In genomic region chr15:82243742-82244114, GRCm38 (mm10) we compare ENCODE assay signal across 7 mouse cellular contexts. TPM values are rescaled to one million over a fixed set of nuclear protein-coding genes. Genes with fewer than 3 reads are reported as not detected.
DNase-seq lines count a peak whose midpoint lies in the region; ATAC-seq and TF ChIP-seq lines count a peak whose summit lies in the region.

No protein-coding gene starts in this region.

- H3K4me2 ChIP-seq in limb, embryonic 14.5 days (replicated peaks; ENCODE audit: low read depth, low read length, severe bottlenecking): peak overlapping the region; percentile 94
- H3K4me2 ChIP-seq in stomach, postnatal 0 days (replicated peaks; ENCODE audit: low read depth): peak overlapping the region; percentile 95

- ATAC-seq in limb, embryonic 14.5 days (ENCODE audit: low FRiP score, low read depth): no peak
- no peak; the same call in 1 of the 2 replicates for ATAC-seq in stomach, postnatal 0 days (ENCODE audit: low FRiP score, low TSS enrichment)

- DNase-seq in spleen, adult 2 months (ENCODE audit: low read depth in 1 of 2, low spot score in 2 of 2): no peak
- no peak for DNase-seq in spleen, postnatal 36 days (ENCODE audit: low spot score in 2 of 2)
- no peak for DNase-seq in limb, embryonic 14.5 days (ENCODE audit: low spot score)
- no peak for DNase-seq in stomach, postnatal 0 days (ENCODE audit: low spot score)
- no peak for DNase-seq in adipocyte (ENCODE audit: low spot score)
- no peak for DNase-seq in adrenal gland, postnatal 10 days

- H3K27me3 ChIP-seq in spleen, adult 2 months (ENCODE audit: control insufficient read depth, insufficient read depth, low read length): no peaks in the 10 kb centered on the region
- no peaks in the 10 kb centered on the region for H3K27me3 ChIP-seq in limb, embryonic 14.5 days (ENCODE audit: control insufficient read depth, insufficient read depth, low read length)
- H3K27me3 ChIP-seq in stomach, postnatal 0 days (ENCODE audit: control insufficient read depth, insufficient read depth, low read length): no peaks in the 10 kb centered on the region

- no peak for TF ChIP-seq EP300 in stomach, postnatal 0 days (optimal IDR thresholded peaks at IDR 0.05)

- H3K4me1 ChIP-seq in spleen, adult 2 months (ENCODE audit: control insufficient read depth, insufficient read depth, insufficient read length): no peaks in the 10 kb centered on the region; the same call in 1 of the 2 replicates
- H3K4me1 ChIP-seq in embryonic fibroblast, embryonic 13.5 days (ENCODE audit: control insufficient read depth, insufficient read depth, low read length): no peaks in the 10 kb centered on the region; the same call in 1 of the 2 replicates
- H3K4me1 ChIP-seq in limb, embryonic 14.5 days (ENCODE audit: control insufficient read depth, insufficient read depth, low read length): no peaks in the 10 kb centered on the region
- H3K4me1 ChIP-seq in stomach, postnatal 0 days (replicated peaks; ENCODE audit: control insufficient read depth, insufficient read depth): no peaks in the 10 kb centered on the region

- TF ChIP-seq POLR2A in spleen, adult 2 months (IDR thresholded peaks at IDR 0.05; ENCODE audit: low read depth, low read length): no peak
- TF ChIP-seq POLR2A in embryonic fibroblast, embryonic 13.5 days (IDR thresholded peaks at IDR 0.05; ENCODE audit: low read depth, low read length): no peak
- no peak for TF ChIP-seq POLR2A in limb, embryonic 14.5 days (IDR thresholded peaks at IDR 0.05; ENCODE audit: borderline replicate concordance, extremely low read depth, insufficient read depth, insufficient read length)

- 2% methylated on average over 12 of the region's 12 CpGs for WGBS in spleen, adult 2 months
- 4% methylated on average over 12 of the region's 12 CpGs for WGBS in limb, embryonic 14.5 days
- WGBS in stomach, postnatal 0 days: 3% methylated on average over 12 of the region's 12 CpGs

- H3K27ac ChIP-seq in spleen, adult 2 months (ENCODE audit: insufficient read depth, low read length): no peak overlapping the region
- no peak overlapping the region for H3K27ac ChIP-seq in embryonic fibroblast, embryonic 13.5 days (ENCODE audit: insufficient read depth, low read length)
- H3K27ac ChIP-seq in limb, embryonic 14.5 days (replicated peaks; ENCODE audit: low read depth, low read length): 0 out of 2 replicates have a peak overlapping the region, but pooled peaks have one; percentile 5
- H3K27ac ChIP-seq in stomach, postnatal 0 days (replicated peaks): no peak overlapping the region; the same call in 1 of the 2 replicates

- H3K9me3 ChIP-seq in limb, embryonic 14.5 days (ENCODE audit: control insufficient read depth, low read length): no peaks in the 10 kb centered on the region
- no peaks in the 10 kb centered on the region for H3K9me3 ChIP-seq in stomach, postnatal 0 days (ENCODE audit: control insufficient read depth, low read length)

- peak overlapping the region; percentile 62 for H3K9ac ChIP-seq in limb, embryonic 14.5 days (ENCODE audit: low read depth, low read length, severe bottlenecking)
- H3K9ac ChIP-seq in stomach, postnatal 0 days (ENCODE audit: low read length): peak overlapping the region; percentile 55

- no peak for TF ChIP-seq CTCF in spleen, adult 2 months (IDR thresholded peaks at IDR 0.05; ENCODE audit: extremely low read depth, insufficient read depth, insufficient read length, insufficient replicate concordance)
- TF ChIP-seq CTCF in embryonic fibroblast, embryonic 13.5 days (IDR thresholded peaks at IDR 0.05; ENCODE audit: borderline replicate concordance, insufficient read depth, low read length): no peak
- TF ChIP-seq CTCF in stomach, postnatal 0 days (IDR thresholded peaks at IDR 0.05; ENCODE audit: low read depth): no peak

- no peaks in the 10 kb centered on the region for H3K36me3 ChIP-seq in spleen, adult 2 months (ENCODE audit: control insufficient read depth, insufficient read depth, low read length)
- peaks cover 7% of the 10 kb centered on the region; the same call in 1 of the 2 replicates for H3K36me3 ChIP-seq in limb, embryonic 14.5 days (ENCODE audit: control insufficient read depth, insufficient read depth, low read length)
- no peaks in the 10 kb centered on the region for H3K36me3 ChIP-seq in stomach, postnatal 0 days (ENCODE audit: control insufficient read depth, insufficient read depth, low read length)

- H3K4me3 ChIP-seq in spleen, adult 2 months (ENCODE audit: extremely low read depth, insufficient read depth, insufficient read length): peak overlapping the region; percentile 99
- H3K4me3 ChIP-seq in embryonic fibroblast, embryonic 13.5 days (ENCODE audit: insufficient read depth, low read length): peak overlapping the region; percentile 67
- peak overlapping the region; percentile 76 for H3K4me3 ChIP-seq in limb, embryonic 14.5 days (replicated peaks; ENCODE audit: low read length)
- H3K4me3 ChIP-seq in stomach, postnatal 0 days (ENCODE audit: low read depth, low read length): peak overlapping the region; percentile 70

RNA-seq across cellular contexts. Expression of gene Cenpm, which starts 0.8 kb away (rescaled TPM):
- 10.2 and 16.8 TPM in 2 replicates for polyA plus RNA-seq in spleen, adult 2 months (2012; rRNA removed)
- 13.1 and 16.1 TPM in 2 replicates for polyA plus RNA-seq in embryonic fibroblast, embryonic 13.5 days (2011; ENCODE audit: insufficient read length, low read depth, missing spikeins)
- 39.4 and 43.3 TPM in 2 replicates for polyA plus RNA-seq in limb, embryonic 14.5 days (2012; rRNA removed)
- polyA plus RNA-seq in limb, embryonic 14.5 days (2014; fragmentation: Nextera tagmentation; extraction: Ambion mirVana): 57.7 and 59.3 TPM in 2 replicates
- 24.0 and 27.0 TPM in 2 replicates for polyA plus RNA-seq in stomach, postnatal 0 days (2015; fragmentation: Nextera tagmentation; extraction: Ambion mirVana)
- total RNA-seq in adrenal gland, postnatal 10 days (2021): 10 to 100 TPM; 11.7 to 12.0 TPM

RNA-seq across cellular contexts. Expression of gene 1500009C09Rik, which starts 8.5 kb away (rescaled TPM):
- polyA plus RNA-seq in spleen, adult 2 months (2012; rRNA removed): 0.05 and 0.08 TPM in 2 replicates
- polyA plus RNA-seq in embryonic fibroblast, embryonic 13.5 days (2011; ENCODE audit: insufficient read length, low read depth, missing spikeins): not detected in 2 replicates
- 0.35 and 0.40 TPM in 2 replicates for polyA plus RNA-seq in limb, embryonic 14.5 days (2012; rRNA removed)
- not detected in 2 replicates for polyA plus RNA-seq in limb, embryonic 14.5 days (2014; fragmentation: Nextera tagmentation; extraction: Ambion mirVana)
- 0.23 and 0.24 TPM in 2 replicates for polyA plus RNA-seq in stomach, postnatal 0 days (2015; fragmentation: Nextera tagmentation; extraction: Ambion mirVana)
- under 1 TPM; 0.27 to 1.00 TPM for total RNA-seq in adrenal gland, postnatal 10 days (2021)

RNA-seq across cellular contexts. Expression of gene Tnfrsf13c, which starts 19.6 kb away (rescaled TPM):
- 120 and 179 TPM in 2 replicates for polyA plus RNA-seq in spleen, adult 2 months (2012; rRNA removed)
- not detected in 2 replicates for polyA plus RNA-seq in embryonic fibroblast, embryonic 13.5 days (2011; ENCODE audit: insufficient read length, low read depth, missing spikeins)
- 0.29 and 0.46 TPM in 2 replicates for polyA plus RNA-seq in limb, embryonic 14.5 days (2012; rRNA removed)
- 0.22 and 0.29 TPM in 2 replicates for polyA plus RNA-seq in limb, embryonic 14.5 days (2014; fragmentation: Nextera tagmentation; extraction: Ambion mirVana)
- not detected in 2 replicates for polyA plus RNA-seq in stomach, postnatal 0 days (2015; fragmentation: Nextera tagmentation; extraction: Ambion mirVana)
- 1 to 10 TPM; 2.1 to 2.7 TPM for total RNA-seq in adrenal gland, postnatal 10 days (2021)

RNA-seq across cellular contexts. Expression of gene Sept3, which starts 31.0 kb away (rescaled TPM):
- polyA plus RNA-seq in spleen, adult 2 months (2012; rRNA removed): 1.6 and 1.8 TPM in 2 replicates
- polyA plus RNA-seq in embryonic fibroblast, embryonic 13.5 days (2011; ENCODE audit: insufficient read length, low read depth, missing spikeins): 1.6 and 2.8 TPM in 2 replicates
- polyA plus RNA-seq in limb, embryonic 14.5 days (2012; rRNA removed): 23.7 and 26.6 TPM in 2 replicates
- 12.0 and 13.3 TPM in 2 replicates for polyA plus RNA-seq in limb, embryonic 14.5 days (2014; fragmentation: Nextera tagmentation; extraction: Ambion mirVana)
- polyA plus RNA-seq in stomach, postnatal 0 days (2015; fragmentation: Nextera tagmentation; extraction: Ambion mirVana): 2.1 and 2.9 TPM in 2 replicates
- total RNA-seq in adrenal gland, postnatal 10 days (2021): 1 to 10 TPM; 3.5 to 6.0 TPM

RNA-seq across cellular contexts. Expression of gene Shisa8, which starts 31.1 kb away (rescaled TPM):
- 5.4 and 14.7 TPM in 2 replicates for polyA plus RNA-seq in spleen, adult 2 months (2012; rRNA removed)
- polyA plus RNA-seq in embryonic fibroblast, embryonic 13.5 days (2011; ENCODE audit: insufficient read length, low read depth, missing spikeins): not detected in 2 replicates
- polyA plus RNA-seq in limb, embryonic 14.5 days (2012; rRNA removed): 1.1 and 1.5 TPM in 2 replicates
- polyA plus RNA-seq in limb, embryonic 14.5 days (2014; fragmentation: Nextera tagmentation; extraction: Ambion mirVana): 0.41 and 0.54 TPM in 2 replicates
- 0.06 and 0.23 TPM in 2 replicates for polyA plus RNA-seq in stomach, postnatal 0 days (2015; fragmentation: Nextera tagmentation; extraction: Ambion mirVana)
- under 1 TPM; 0.12 to 0.45 TPM for total RNA-seq in adrenal gland, postnatal 10 days (2021)

Comparison
In these comparisons a context has a peak if more than half of its experiments do, and no peak if none do; other contexts are left out.
1. RNA of gene Tnfrsf13c, which starts 19.6 kb away (polyA plus RNA-seq): 120 to 179 TPM in spleen, adult 2 months; 0.22 to 0.46 TPM in limb, embryonic 14.5 days, not detected in embryonic fibroblast, embryonic 13.5 days and not detected in stomach, postnatal 0 days; every median in the first group is over 10 times any median in the second.
2. Peak in every context shown above with its lines, with median percentiles within 50 percentile points of each other: H3K4me3 ChIP-seq.